Mouse (Mus musculus) lung, adult 2 months (tissue): Measurements from ENCODE around the gene Nav2.

Experiments used
- CTCF ChIP-seq: fragments of 200-500 bp; IDR thresholded peaks from 2 replicates; pipeline ENCODE4 v1.5.1; 2011; ENCODE audit warnings: mild to moderate bottlenecking, low read length, control low read depth; ENCODE audit not compliant: insufficient read depth
- POLR2A ChIP-seq: fragments of 200-500 bp; IDR thresholded peaks from 2 replicates; pipeline ENCODE4 v1.6.1; 2011; ENCODE audit warnings: low read depth, mild to moderate bottlenecking, control low read depth, low read length, borderline replicate concordance; ENCODE audit errors: extremely low read depth

GRCm38 (mm10) chr7:49575226-49575625, 666.7 kb downstream of the Nav2 start:
- TF ChIP-seq POLR2A: no peak
- TF ChIP-seq CTCF: no peak
